Mouse (Mus musculus): ENCODE results near the gene Cabp4. TPM values are rescaled to one million over a fixed set of nuclear protein-coding genes. Genes with fewer than 3 reads are reported as not detected.

The Cabp4 gene
- polyA plus RNA-seq, 1 experiment, result 0.17 TPM

GRCm38 (mm10) chr19:4112063-4112960 is 31.5 kb downstream of the Cabp4 start:
- TF ChIP-seq POLR2A (IDR thresholded peaks at IDR 0.05; ENCODE audit: extremely low read depth, insufficient read depth, low read length), result no peak
- TF ChIP-seq CTCF (IDR thresholded peaks at IDR 0.05; ENCODE audit: extremely low read depth, insufficient read depth, low read length), result no peak
- Histone ChIP-seq H3K4me1 (ENCODE audit: control insufficient read depth, insufficient read depth, low read length) (0 out of 2 replicates have a peak, but pooled peaks cover 2% of the 10 kb centered on the region), H3K4me3 (ENCODE audit: insufficient read depth, low read length) (no peak overlapping the region), H3K27ac (ENCODE audit: insufficient read depth, low read length) (0 out of 2 replicates have a peak overlapping the region, but pooled peaks have one; percentile 3)

GRCm38 (mm10) chr19:4108535-4108934 is 35.3 kb downstream of the Cabp4 start:
- no peak overlapping the region for H3K4me3 ChIP-seq (ENCODE audit: insufficient read depth, low read length)
- no peak overlapping the region for H3K27ac ChIP-seq (ENCODE audit: insufficient read depth, low read length)
- no peak for TF ChIP-seq CTCF (IDR thresholded peaks at IDR 0.05; ENCODE audit: extremely low read depth, insufficient read depth, low read length)
- no peak for TF ChIP-seq POLR2A (IDR thresholded peaks at IDR 0.05; ENCODE audit: extremely low read depth, insufficient read depth, low read length)
- 0 out of 2 replicates have a peak, but pooled peaks cover 2% of the 10 kb centered on the region for H3K4me1 ChIP-seq (ENCODE audit: control insufficient read depth, insufficient read depth, low read length)

GRCm38 (mm10) chr19:4106654-4107053 is 37.2 kb downstream of the Cabp4 start:
- Histone ChIP-seq H3K4me3 (ENCODE audit: insufficient read depth, low read length) (no peak overlapping the region), H3K27ac (ENCODE audit: insufficient read depth, low read length) (no peak overlapping the region), H3K4me1 (ENCODE audit: control insufficient read depth, insufficient read depth, low read length) (no peaks in the 10 kb centered on the region)
- TF ChIP-seq CTCF (IDR thresholded peaks at IDR 0.05; ENCODE audit: extremely low read depth, insufficient read depth, low read length), result no peak

- TF ChIP-seq POLR2A (IDR thresholded peaks at IDR 0.05; ENCODE audit: extremely low read depth, insufficient read depth, low read length) (no peak), CTCF (IDR thresholded peaks at IDR 0.05; ENCODE audit: extremely low read depth, insufficient read depth, low read length) (no peak)
- Histone ChIP-seq H3K4me1 (ENCODE audit: control insufficient read depth, insufficient read depth, low read length) (no peaks in the 10 kb centered on the region), H3K27ac (ENCODE audit: insufficient read depth, low read length) (no peak overlapping the region), H3K4me3 (ENCODE audit: insufficient read depth, low read length) (no peak overlapping the region)
Measured at GRCm38 (mm10) chr19:4104675-4105194, 39.1 kb downstream of the Cabp4 start.

GRCm38 (mm10) chr19:4103792-4104191 is 40.0 kb downstream of the Cabp4 start:
- Histone ChIP-seq H3K27ac (ENCODE audit: insufficient read depth, low read length) (no peak overlapping the region), H3K4me1 (ENCODE audit: control insufficient read depth, insufficient read depth, low read length) (no peaks in the 10 kb centered on the region), H3K4me3 (ENCODE audit: insufficient read depth, low read length) (no peak overlapping the region)
- TF ChIP-seq CTCF (IDR thresholded peaks at IDR 0.05; ENCODE audit: extremely low read depth, insufficient read depth, low read length) (no peak), POLR2A (IDR thresholded peaks at IDR 0.05; ENCODE audit: extremely low read depth, insufficient read depth, low read length) (no peak)

- TF ChIP-seq POLR2A (IDR thresholded peaks at IDR 0.05; ENCODE audit: extremely low read depth, insufficient read depth, low read length), result no peak
- TF ChIP-seq CTCF (IDR thresholded peaks at IDR 0.05; ENCODE audit: extremely low read depth, insufficient read depth, low read length), result no peak
- Histone ChIP-seq H3K27ac (ENCODE audit: insufficient read depth, low read length) (no peak overlapping the region), H3K4me3 (ENCODE audit: insufficient read depth, low read length) (no peak overlapping the region), H3K4me1 (ENCODE audit: control insufficient read depth, insufficient read depth, low read length) (no peaks in the 10 kb centered on the region)
Measured at GRCm38 (mm10) chr19:4103294-4103693, 40.5 kb downstream of the Cabp4 start.

GRCm38 (mm10) chr19:4102626-4103025 is 41.2 kb downstream of the Cabp4 start:
- no peak for TF ChIP-seq POLR2A (IDR thresholded peaks at IDR 0.05; ENCODE audit: extremely low read depth, insufficient read depth, low read length)
- TF ChIP-seq CTCF (IDR thresholded peaks at IDR 0.05; ENCODE audit: extremely low read depth, insufficient read depth, low read length), result no peak
- Histone ChIP-seq H3K4me1 (ENCODE audit: control insufficient read depth, insufficient read depth, low read length) (no peaks in the 10 kb centered on the region), H3K27ac (ENCODE audit: insufficient read depth, low read length) (no peak overlapping the region), H3K4me3 (ENCODE audit: insufficient read depth, low read length) (no peak overlapping the region)

GRCm38 (mm10) chr19:4102049-4102448 is 41.8 kb downstream of the Cabp4 start:
- no peak overlapping the region for H3K27ac ChIP-seq (ENCODE audit: insufficient read depth, low read length)
- no peaks in the 10 kb centered on the region for H3K4me1 ChIP-seq (ENCODE audit: control insufficient read depth, insufficient read depth, low read length)
- peak overlapping the region; percentile 95; the same call in 1 of the 2 replicates for H3K4me3 ChIP-seq (ENCODE audit: insufficient read depth, low read length)
- no peak for TF ChIP-seq POLR2A (IDR thresholded peaks at IDR 0.05; ENCODE audit: extremely low read depth, insufficient read depth, low read length)

GRCm38 (mm10) chr19:4101466-4101865 is 42.4 kb downstream of the Cabp4 start:
- Histone ChIP-seq H3K27ac (ENCODE audit: insufficient read depth, low read length) (no peak overlapping the region), H3K4me3 (ENCODE audit: insufficient read depth, low read length) (peak overlapping the region; percentile 95), H3K4me1 (ENCODE audit: control insufficient read depth, insufficient read depth, low read length) (no peaks in the 10 kb centered on the region)
- TF ChIP-seq POLR2A (IDR thresholded peaks at IDR 0.05; ENCODE audit: extremely low read depth, insufficient read depth, low read length) (no peak), CTCF (IDR thresholded peaks at IDR 0.05; ENCODE audit: extremely low read depth, insufficient read depth, low read length) (no peak)

GRCm38 (mm10) chr19:4100718-4101261 is 43.0 kb downstream of the Cabp4 start:
- H3K4me1 ChIP-seq (ENCODE audit: control insufficient read depth, insufficient read depth, low read length), result no peaks in the 10 kb centered on the region
- H3K27ac ChIP-seq (ENCODE audit: insufficient read depth, low read length), result peak overlapping the region; percentile 87
- TF ChIP-seq CTCF (IDR thresholded peaks at IDR 0.05; ENCODE audit: extremely low read depth, insufficient read depth, low read length) (no peak), POLR2A (IDR thresholded peaks at IDR 0.05; ENCODE audit: extremely low read depth, insufficient read depth, low read length) (peak; percentile 46; the same call in 1 of the 2 replicates)
- H3K4me3 ChIP-seq (ENCODE audit: insufficient read depth, low read length), result peak overlapping the region; percentile 95

All from cortical plate, adult 2 months (tissue).